Mouse (Mus musculus) erythroblast, embryonic 14.5 days (primary cell): ENCODE results near the gene Smim17. TPM values are rescaled to one million over a fixed set of nuclear protein-coding genes. Genes with fewer than 3 reads are reported as not detected.
A peak's percentile ranks its signal among the peaks of the same experiment; 100 is the strongest.

Source experiments
- H3K27me3 ChIP-seq: 2 replicates; pipeline ENCODE4 v1.6.1; 2012; ENCODE audit warnings: inconsistent platforms; ENCODE audit not compliant: control insufficient read depth
- H3K36me3 ChIP-seq: 2 replicates; pipeline ENCODE4 v1.6.1; 2012; ENCODE audit warnings: mild to moderate bottlenecking, inconsistent platforms; ENCODE audit not compliant: control insufficient read depth
- H3K4me1 ChIP-seq: 2 replicates; pipeline ENCODE4 v1.6.1; 2012; ENCODE audit warnings: inconsistent platforms; ENCODE audit not compliant: control insufficient read depth
- H3K4me3 ChIP-seq: replicated peaks from 2 replicates; pipeline ENCODE3; 2012; ENCODE audit warnings: moderate library complexity, mild to moderate bottlenecking, inconsistent platforms
- H3K9me3 ChIP-seq: 2 replicates; pipeline ENCODE4 v1.6.1; 2012; ENCODE audit warnings: low read length, inconsistent platforms, mixed read lengths; ENCODE audit not compliant: control insufficient read depth
- GATA1 ChIP-seq: IDR thresholded peaks from 2 replicates; pipeline ENCODE4 v1.6.1; 2012; ENCODE audit warnings: low read length, inconsistent platforms, mixed read lengths
- TAL1 ChIP-seq: IDR thresholded peaks from 3 replicates; pipeline ENCODE4 v1.6.1; 2012; ENCODE audit warnings: low read length, inconsistent platforms, mixed read lengths
- polyA plus RNA-seq: library from polyadenylated mRNA; stranded (reverse); fragments of >175 nt; gene quantifications from 2 replicates; pipeline ENCODE4 v1.2.3, GENCODE M21; 2012

The Smim17 gene
- not detected in 2 replicates for polyA plus RNA-seq

DNA sequence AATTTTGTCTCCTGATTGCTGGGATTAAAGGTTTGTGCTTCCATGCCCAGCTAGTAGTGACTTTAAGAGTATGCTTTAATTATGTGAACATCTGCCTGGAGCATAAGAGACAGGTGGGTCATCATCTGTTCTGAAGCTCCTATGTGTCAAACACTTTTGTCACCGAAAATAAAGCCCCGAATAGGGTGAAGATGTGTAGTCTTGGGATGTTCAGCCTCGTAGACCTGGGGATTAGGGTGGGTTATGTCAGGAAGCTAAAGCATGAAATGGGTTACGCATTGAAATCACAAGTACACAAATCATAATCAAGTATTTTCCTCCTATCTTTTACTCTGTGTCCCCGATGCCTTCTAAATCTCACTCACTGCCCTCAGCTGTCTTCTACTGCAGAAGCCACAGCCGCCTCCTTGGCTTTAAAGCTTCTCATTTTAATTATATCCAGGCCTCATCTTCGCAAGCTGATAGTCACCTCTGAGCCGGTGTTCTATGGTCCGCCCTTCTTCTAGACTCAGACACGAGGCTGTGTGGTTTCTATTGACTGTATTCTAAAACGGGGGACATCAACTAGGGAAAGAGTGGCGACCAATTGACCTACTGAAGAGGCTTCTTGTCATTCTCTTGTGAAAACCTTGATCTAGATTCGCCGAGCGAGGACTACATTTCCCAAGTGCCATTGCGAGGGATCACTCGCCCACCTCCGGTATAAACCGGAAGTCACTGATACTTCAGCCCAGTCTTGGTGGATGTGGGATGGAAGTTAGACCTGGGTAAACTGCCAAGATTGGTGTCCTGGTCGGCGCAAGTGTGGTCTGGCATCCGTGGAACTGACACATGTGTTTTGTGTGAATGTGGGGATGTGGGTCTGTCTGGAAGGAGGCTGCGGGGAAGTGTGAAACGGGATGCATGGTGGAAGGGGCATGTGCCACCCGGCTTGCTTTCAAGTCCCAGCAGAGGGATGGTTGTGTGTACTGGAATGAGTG, at the start of gene Smim17:
TSS of gene Smim17 (plus strand) at position 720 of the 980 bp plus-strand sequence.
- Histone ChIP-seq H3K4me1 (peaks cover 6% of the 10 kb centered on the region), H3K4me3 (peak within 1 kb of the TSS; percentile 63), H3K36me3 (peaks cover 2% of the 10 kb centered on the region; the same call in 1 of the 2 replicates), H3K27me3 (no peaks in the 10 kb centered on the region), H3K9me3 (peaks cover 3% of the 10 kb centered on the region; the same call in 1 of the 2 replicates)
- TF ChIP-seq GATA1 (no peak), TAL1 (no peak)

DNA sequence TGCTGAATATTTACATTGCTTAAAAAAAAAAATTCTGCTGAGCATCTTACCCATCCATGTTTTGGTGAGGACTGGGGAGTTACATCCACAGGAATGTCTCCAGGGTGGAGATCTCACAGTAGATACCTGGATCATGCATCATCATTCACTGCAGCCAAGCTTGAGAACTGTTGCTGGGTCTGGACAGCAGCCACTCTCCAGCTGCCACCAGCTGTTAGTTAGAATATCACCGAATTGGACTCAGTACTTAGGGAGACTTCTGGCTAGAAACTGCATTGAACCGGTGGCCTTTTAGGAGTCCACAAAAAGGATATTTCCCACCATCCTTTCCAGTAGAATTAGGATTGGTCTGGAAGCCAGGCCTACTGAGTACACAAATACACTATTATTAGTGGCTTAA, 40.4 kb upstream of the Smim17 start:
- H3K9me3 ChIP-seq, result 0 out of 2 replicates have a peak, but pooled peaks cover 2% of the 10 kb centered on the region
- H3K36me3 ChIP-seq, result no peaks in the 10 kb centered on the region
- TF ChIP-seq TAL1, result no peak
- no peak for TF ChIP-seq GATA1

DNA sequence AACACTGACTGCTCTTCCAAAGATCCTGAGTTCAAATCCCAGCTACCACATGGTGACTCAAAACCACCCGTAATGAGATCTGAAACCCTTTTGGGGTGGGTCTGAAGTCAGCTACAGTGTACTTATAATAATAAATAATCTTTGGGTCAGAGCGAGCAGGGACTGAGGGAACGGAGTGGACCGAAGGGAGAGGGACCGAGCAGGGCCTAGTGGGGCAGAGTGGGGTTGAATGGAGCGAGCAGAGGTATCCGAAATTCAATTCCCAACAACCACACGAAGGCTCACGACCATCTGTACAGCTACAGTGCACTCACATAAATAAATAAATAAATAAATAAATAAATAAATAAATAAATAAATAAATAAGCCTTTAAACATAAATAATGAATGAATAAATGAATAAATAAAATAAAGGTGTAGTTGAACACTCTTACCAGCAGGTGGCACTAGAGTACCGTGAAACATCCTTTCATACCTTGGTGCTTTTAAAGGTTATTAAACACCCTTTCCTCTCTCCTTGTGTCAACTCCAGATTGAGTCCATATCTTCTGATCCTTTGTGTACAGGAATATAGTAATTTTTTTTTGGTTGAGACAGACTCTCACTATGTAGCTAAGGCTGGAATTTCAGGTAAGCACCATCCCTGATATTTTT, 39.5 kb upstream of the Smim17 start:
- no peak overlapping the region for H3K4me3 ChIP-seq
- no peaks in the 10 kb centered on the region for H3K36me3 ChIP-seq
- H3K9me3 ChIP-seq, result 0 out of 2 replicates have a peak, but pooled peaks cover 2% of the 10 kb centered on the region
- no peak for TF ChIP-seq TAL1
- TF ChIP-seq GATA1, result no peak
- no peaks in the 10 kb centered on the region for H3K27me3 ChIP-seq
- H3K4me1 ChIP-seq, result peaks cover 41% of the 10 kb centered on the region

More for the DNA sequence above, 40.4 kb upstream of the Smim17 start:
- H3K27me3 ChIP-seq, result no peaks in the 10 kb centered on the region
- peaks cover 31% of the 10 kb centered on the region for H3K4me1 ChIP-seq
- no peak overlapping the region for H3K4me3 ChIP-seq

- H3K27me3 ChIP-seq, result no peaks in the 10 kb centered on the region
- peaks cover 51% of the 10 kb centered on the region for H3K4me1 ChIP-seq
- TF ChIP-seq GATA1, result no peak
- TF ChIP-seq TAL1, result no peak
- H3K4me3 ChIP-seq, result no peak overlapping the region
- H3K36me3 ChIP-seq, result no peaks in the 10 kb centered on the region; the same call in 1 of the 2 replicates
- peaks cover 8% of the 10 kb centered on the region for H3K9me3 ChIP-seq
Measured at GRCm38 (mm10) chr7:6360477-6361060, 37.9 kb upstream of the Smim17 start.

DNA sequence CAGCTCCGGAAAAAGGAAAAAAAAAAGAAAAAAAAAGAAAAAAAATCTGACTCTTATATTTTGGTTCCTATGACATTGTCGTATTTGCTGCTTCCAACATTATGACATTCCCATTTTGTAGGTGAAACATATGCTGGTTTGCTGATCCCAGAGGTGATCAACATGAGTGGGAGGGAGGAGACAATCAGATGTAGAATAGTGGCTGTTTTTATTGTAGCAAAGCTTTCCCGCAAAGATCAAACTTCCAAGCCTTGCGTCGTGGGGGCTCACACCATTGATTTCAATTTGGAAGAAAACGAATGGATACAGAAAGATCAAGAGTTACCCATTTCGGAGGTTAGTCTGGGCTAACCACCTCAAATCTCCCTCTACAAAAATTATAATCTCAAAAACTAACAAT, 36.8 kb upstream of the Smim17 start:
- peaks cover 8% of the 10 kb centered on the region for H3K9me3 ChIP-seq
- no peaks in the 10 kb centered on the region; the same call in 1 of the 2 replicates for H3K36me3 ChIP-seq
- peak overlapping the region; percentile 71 for H3K4me3 ChIP-seq
- TF ChIP-seq GATA1, result no peak
- TF ChIP-seq TAL1, result no peak
- no peaks in the 10 kb centered on the region for H3K27me3 ChIP-seq
- peaks cover 56% of the 10 kb centered on the region for H3K4me1 ChIP-seq

DNA sequence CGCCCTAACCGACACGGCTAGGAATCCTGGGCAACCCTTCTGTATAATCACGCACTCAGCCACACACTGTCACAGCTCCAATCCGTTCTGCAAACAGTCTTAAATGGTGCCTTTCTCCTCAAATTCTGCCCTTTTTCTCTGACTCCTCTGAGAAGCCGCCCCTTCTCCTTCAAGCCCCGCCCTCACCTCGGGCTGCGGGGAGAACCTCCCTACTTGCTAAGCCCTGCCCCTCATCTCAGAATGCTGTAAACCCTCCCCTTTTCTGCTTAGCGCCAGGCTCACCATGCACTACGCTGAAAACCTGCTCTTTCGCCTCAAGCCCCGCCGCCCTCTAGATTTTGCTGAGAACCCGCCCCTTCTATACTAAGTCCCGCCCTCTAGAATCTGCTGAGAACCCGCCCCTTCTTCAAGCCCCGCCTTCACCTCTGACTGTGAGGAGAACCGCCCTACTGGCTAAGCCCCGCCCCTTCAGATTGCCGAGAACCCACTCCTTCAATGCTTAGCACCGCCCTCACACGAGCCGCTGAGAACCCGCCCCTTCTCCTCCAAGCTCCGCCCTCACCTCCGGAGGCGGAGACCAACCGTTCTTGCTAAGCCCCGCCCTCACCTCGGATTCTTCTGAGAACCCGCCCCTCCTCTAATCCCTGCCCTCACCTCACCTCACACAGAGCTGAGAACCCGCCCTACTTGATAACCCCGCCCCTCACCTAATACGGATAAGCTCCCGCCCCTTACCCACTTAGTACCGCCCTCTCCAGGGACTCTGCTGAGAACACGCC, 36.1 kb upstream of the Smim17 start:
- TF ChIP-seq GATA1 (no peak), TAL1 (no peak)
- peak overlapping the region; percentile 71 for H3K4me3 ChIP-seq
- no peaks in the 10 kb centered on the region for H3K27me3 ChIP-seq
- H3K9me3 ChIP-seq, result peaks cover 8% of the 10 kb centered on the region
- H3K36me3 ChIP-seq, result no peaks in the 10 kb centered on the region; the same call in 1 of the 2 replicates
- peaks cover 63% of the 10 kb centered on the region for H3K4me1 ChIP-seq

GRCm38 (mm10) chr7:6363047-6363488, 35.4 kb upstream of the Smim17 start, which contains the start of gene Zfp78:
Zfp78 (plus strand) TSS chr7:6363280.
- no peaks in the 10 kb centered on the region; the same call in 1 of the 2 replicates for H3K36me3 ChIP-seq
- H3K4me3 ChIP-seq, result peak within 1 kb of the TSS; percentile 71
- no peak for TF ChIP-seq GATA1
- no peak for TF ChIP-seq TAL1
- peaks cover 8% of the 10 kb centered on the region for H3K9me3 ChIP-seq
- no peaks in the 10 kb centered on the region for H3K27me3 ChIP-seq
- peaks cover 68% of the 10 kb centered on the region for H3K4me1 ChIP-seq

- Histone ChIP-seq H3K4me3 (no peak overlapping the region), H3K9me3 (peaks cover 8% of the 10 kb centered on the region), H3K4me1 (peaks cover 76% of the 10 kb centered on the region), H3K36me3 (no peaks in the 10 kb centered on the region; the same call in 1 of the 2 replicates), H3K27me3 (no peaks in the 10 kb centered on the region)
- no peak for TF ChIP-seq GATA1
- no peak for TF ChIP-seq TAL1
Measured at GRCm38 (mm10) chr7:6364761-6365160, 33.8 kb upstream of the Smim17 start.
